Mouse (Mus musculus) cerebellum, postnatal 36 days (tissue): ENCODE data around the gene Zfp160.
A peak's percentile ranks its signal among the peaks of the same experiment; 100 is the strongest.
"Not testable (repeated sequence)": the region's sequence is repeated elsewhere in the genome, so short reads cannot be mapped to it uniquely, and the experiment has no call there.

ENCODE experiments used
- DNase-seq, 2 experiments: peaks; one replicate each; pipeline ENCODE4 v3.0.0; 2021 to 2022; ENCODE audit warnings: mixed read lengths in 2 of 2

The Zfp160 gene

DNA sequence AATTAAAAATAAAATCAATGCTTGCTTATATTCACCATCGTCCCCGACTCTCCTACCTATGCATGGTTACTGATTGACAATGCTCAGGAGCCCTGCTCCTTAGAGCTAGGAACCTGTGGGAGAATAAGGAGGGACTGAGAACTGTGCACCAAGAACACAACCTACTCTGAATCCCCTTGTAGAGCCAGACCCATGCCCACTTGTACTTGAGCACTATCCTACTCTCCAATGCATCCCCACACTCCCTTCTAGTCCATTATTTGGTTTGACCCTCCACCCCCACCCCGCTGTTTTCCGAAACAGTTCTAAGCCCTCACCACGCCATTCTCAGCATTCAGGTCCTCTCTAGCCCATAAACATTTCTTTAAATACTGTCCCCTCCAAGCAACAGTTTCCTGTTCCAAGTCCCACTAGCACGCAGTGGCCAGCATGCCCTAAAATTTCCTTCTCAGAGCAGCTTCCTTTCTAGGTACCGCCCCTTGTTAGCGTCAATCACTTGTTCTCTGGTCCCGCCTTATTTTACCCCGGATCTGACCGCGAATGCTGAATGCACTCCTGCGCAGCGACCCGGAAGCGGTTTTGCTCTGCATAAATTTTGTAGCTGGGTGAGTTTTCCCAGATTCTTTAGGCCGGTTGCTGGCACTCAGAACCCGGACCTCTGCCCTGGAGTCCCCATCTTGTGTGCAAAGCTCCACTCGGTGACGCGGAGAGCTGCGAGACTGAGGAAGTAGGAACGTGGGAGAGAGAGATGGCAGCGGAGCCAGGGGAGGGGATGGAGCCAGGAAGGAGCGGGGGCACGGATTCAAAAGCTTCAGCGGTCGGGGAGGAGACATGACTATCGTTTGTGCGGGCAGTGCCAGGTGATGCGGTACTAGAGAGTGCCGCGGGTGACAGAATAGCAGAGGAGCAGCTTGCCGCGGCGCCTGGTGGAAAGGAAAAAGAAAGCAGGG is at the start of gene Zfp160:
Zfp160 (plus strand) TSS at position 522 of the 950 bp plus-strand sequence.
- DNase-seq, result peak; percentile 81 to 86

DNA sequence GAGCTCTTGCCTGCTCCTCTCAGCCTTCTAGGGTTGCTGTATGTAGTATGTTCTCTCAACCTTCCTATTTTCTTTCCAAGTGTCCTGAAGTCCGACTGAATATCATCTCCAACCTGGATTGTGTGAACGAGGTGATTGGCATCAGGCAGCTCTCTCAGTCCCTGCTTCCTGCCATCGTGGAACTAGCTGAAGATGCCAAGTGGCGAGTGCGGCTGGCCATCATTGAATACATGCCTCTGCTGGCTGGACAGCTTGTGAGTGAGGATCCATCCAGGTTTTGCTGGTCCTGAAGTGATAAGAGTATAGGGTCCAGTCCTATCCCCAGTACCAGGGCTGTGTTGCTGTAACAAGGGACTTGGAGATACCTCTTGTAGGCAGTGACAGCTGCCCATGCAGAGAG is 48.3 kb upstream of the Zfp160 start:
- DNase-seq, result no peak

DNA sequence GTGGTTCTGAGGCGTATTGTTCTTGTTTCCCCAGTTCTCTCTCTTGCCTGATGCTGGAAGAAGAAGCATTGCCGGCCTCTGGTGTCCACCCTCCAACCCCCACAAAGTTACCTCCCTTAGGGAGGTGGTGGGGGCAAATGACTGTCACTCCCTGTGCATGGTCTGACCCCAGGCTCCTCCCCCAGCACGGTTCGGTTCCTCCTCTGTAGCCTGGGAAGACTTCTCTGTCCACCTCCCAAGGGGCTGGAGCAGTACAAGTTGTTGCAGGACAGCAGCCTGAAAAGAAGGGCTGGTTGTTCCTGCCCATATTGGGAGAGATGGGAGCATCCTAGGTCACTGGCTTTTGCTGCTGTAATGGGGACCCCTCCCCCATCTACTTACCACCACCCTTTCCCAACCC is 43.3 kb upstream of the Zfp160 start:
- no peak for DNase-seq

DNA sequence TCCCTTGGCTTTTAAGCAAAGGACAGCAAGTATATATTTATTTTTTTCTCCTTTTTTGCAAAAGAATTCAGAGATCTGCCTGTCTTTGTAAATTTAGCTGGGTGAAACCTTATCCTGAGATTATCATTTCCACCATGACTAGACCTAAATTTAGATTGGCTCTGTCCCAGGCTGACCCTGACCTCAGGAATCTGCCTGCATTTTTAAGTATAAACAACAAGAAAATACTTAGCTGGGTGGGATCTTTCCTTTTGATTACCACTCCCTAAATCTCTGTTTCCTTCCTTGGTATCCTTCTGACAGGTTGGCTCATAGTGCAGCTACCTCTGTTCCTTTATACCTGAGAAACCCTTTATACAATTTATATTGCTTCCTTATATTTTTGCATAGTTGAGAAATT is 42.0 kb upstream of the Zfp160 start:
- no peak for DNase-seq

DNA sequence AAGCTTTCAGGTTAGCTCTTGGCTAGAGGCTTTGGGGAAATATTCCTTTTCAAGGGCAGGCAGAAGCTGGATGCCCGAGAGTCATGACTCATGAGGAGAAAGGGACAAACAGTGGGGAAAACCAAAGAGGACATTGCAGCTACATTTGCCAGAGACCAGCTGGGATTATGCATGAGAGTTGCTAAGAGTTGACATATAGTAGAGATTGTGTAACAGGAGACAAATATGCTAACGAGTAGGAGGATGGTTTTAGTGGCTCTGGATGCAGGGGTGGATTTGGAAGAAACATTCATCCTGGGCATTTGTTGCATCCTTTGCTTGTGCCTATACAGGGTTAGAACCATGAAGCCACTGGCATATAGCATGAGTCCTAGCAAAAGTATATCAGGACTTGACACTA is 15.0 kb upstream of the Zfp160 start:
- DNase-seq, result no peak

DNA sequence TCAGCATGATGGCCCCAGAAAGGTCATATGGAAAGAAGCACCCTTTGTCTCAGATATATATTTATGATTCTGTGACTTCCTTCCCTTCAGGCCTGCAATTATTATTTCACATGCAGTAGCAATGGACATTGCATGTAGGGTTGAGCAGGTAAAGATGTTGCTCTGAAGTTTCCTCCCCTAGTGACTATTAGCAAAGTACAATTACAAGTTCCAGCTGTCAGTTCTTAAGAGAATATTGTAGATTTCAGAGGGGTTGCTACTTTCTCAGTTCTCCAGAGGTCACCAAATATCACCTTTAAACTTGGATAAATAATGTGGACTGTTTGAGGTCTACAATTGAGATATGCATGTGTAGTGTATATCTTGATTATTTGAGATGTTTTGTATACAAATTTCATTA is 12.3 kb upstream of the Zfp160 start, which contains the start of gene Vmn1r233:
Vmn1r233 (minus strand) TSS at position 101 of the 400 bp plus-strand sequence.
- no peak for DNase-seq

DNA sequence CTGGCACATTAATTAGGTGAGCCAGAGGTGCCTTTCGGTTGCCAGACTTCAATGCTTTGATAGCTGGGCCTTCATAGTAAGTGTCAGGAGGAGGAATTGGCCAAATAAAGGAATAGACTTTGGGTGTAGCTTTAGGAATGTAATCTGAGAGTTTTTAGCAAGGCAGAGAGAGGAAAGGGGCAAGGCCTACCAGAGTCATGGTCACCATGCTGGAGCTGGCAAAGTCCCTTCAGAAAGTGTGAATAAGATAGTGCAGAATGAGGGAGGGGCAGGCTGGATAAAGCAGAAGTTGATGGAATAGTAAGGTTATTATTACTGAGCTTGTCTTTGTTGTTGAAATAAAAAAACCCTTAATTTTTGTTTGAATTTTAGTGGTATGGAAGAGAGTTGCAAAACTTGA is 1.0 kb downstream of the Zfp160 start:
- DNase-seq, result no peak

DNA sequence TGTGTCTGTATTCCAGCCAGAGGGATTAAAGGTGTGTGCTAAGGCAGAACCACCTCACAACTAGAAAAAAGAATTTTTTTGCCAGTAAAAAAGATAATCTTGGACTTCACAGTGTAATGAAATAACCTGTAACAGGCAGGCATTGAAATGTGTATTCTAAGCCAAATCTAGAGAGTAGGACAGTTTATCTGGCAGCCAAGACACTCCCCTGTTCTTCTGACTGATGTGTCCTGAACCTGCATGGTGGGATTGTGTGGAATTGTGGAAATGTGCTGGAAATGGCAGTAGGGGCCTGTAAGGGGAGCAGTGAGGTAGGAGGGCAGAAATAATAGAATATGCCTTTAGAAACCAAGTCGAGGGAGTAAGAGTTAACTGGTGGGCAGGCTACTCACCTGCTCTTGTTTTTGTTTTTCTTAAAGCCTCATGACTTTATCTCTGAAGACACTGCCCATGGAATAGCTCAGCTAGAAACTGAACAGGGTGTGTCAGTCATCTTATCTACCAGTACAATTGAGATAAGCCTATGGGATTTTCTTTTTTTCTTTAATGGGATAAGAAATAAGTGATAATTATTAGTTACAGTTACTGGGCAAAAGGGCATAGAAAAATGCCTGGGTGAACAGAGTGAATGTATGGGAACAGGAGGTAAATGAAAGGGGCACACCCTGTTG is 9.8 kb downstream of the Zfp160 start:
- no peak for DNase-seq

DNA sequence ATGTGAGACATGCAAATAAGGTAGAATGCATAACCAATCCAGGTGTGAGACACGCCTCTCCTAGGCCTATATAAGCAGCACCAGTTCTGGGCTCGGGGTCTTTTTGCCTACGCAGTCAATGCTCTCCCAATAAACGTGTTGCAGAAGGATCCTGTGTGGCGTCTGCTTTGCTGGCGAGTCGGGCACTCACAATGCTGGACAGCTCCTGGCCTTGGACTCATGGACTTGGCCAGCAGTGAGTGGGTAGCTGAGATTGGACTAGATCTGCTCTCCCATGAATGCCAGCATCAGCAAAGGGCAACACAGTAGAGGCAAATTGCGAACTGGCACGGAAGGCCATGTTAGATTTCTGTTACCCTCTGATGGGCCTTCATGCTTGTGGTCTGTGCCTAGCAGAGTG is 39.3 kb downstream of the Zfp160 start:
- not testable (repeated sequence) for DNase-seq

DNA sequence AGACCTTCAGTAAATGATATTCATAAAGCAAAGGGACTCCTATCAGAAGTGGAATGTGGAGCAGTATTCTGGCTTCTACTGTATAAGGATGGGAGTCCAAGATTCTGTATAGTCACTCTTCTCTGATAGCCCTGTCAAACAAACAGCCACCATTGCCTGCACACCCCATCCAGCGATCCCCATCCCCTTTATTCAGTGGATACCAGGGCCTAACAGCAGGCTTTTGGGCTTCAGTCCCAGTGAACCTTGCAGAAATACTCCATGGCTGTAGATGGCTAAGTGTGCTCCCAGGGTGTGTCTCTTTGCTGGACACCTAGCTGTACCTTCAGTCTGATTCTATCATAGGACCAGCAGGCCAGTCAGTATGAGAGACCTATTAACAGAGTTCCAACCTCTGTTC is 42.2 kb downstream of the Zfp160 start:
- no peak for DNase-seq

DNA sequence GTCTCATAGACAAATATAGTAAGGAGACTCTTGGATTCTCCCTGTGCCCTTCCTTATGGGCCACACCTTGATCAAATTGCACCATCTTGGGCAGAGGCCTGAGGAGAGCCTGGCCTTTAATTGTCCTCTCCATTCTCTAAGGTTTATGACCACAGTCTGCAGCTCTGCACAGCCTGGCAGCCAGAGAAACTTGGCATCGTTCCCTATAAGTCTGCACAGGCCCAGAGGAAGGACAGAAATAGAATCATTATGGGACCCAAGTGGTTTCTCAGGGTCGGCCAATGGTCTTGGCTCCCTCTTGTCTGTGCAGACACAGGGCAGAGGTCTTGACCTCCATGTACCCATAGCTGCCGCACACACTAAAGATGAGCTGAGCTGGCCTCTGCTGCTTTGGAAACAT is 42.6 kb downstream of the Zfp160 start:
- DNase-seq, result not testable (repeated sequence)

DNA sequence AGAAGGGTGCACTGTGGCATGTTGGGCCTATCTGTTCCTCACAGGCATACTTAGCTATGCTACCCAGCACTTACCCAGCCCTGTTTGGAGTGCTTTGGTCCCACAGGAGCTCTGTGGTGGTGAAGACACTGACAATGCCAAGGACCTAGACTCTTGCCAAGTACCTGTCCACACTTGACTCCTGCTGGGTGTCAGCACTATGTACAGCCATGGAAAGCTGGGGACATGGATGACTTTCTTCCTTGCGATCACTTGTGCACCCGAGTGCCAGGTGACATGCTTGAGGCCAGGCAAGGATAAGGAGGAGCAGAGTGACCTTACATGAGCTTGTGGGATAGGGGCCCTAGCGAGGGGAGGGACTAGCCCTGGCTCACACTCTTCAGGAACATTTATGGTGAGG is 43.2 kb downstream of the Zfp160 start:
- DNase-seq, result not testable (repeated sequence)

DNA sequence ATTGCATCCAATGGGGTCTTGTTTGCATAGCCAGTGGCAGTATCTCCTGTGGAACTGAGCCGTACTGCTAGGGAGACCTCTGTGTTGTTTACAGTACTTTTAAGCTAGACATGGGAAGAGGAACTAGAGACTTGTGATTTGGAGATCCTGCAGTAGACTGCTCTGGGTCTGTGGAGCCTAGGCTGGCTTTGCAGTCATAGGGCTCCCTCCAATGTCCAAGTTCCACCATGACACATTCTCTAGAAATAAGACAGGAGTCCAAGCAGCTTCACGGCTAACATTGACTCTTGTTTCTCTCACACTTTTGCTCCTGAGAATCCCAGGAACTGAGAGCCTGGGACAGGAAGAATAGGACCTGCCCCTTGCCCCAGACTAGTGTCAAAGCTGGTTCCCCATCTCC is 44.6 kb downstream of the Zfp160 start:
- no peak for DNase-seq

DNA sequence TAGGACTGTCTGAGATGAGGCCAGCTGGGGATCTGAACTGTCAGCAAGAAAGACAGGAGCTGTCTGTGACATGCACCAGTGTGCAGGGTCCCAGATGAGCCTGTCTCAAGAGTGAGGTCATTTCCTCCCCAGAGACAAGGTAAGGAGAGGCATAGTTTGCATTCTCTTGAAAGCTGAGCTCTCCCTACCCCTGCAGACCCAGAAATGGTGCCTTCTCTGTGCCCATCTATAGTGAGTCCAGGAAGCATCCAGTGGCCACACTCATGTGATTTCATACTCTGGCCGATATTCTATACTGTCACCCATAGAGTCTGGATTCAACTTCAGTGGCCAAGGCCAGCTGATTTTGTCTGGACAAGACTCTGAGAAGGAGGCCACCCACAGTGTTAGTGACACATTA is 46.4 kb downstream of the Zfp160 start:
- not testable (repeated sequence) for DNase-seq

DNA sequence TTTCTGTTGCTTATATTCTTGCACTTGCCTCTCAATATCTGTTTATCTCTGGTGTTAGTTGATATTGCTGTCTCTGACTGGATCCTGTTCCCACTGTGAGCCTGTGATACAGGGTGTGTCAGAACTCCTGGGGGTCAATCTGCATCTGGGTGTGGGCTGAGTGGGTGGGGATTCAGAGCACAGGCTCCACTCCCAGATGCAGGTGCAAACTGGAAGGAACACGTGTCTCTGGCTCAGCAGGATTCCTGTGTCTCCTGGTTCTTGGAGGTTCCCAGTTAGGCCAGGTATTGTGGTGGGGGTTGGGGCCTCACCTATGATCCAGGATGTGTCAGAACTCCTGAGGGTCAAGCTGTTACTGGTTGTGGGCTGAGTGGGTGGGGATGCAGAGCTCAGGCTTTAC is 56.8 kb downstream of the Zfp160 start:
- DNase-seq, result no peak

DNA sequence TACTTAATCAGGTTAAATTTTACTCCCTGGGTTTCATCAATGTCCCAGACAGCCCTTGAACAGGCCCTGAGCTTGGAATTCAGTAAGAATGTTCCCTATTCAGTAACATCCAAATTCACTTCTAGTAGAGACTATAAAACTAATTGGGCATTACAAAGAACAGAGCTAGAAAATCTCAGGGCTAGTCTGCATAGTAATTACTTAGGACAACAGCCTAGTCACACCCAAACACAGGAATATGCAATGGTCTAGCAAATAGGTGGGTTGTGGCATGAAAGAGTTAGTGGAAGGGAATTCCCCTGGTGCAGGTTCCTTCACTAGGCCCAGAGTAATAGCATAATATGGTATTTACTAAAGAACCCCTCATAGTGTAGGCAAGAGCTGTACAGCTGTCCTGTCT is 58.3 kb downstream of the Zfp160 start:
- DNase-seq, result no peak

DNA sequence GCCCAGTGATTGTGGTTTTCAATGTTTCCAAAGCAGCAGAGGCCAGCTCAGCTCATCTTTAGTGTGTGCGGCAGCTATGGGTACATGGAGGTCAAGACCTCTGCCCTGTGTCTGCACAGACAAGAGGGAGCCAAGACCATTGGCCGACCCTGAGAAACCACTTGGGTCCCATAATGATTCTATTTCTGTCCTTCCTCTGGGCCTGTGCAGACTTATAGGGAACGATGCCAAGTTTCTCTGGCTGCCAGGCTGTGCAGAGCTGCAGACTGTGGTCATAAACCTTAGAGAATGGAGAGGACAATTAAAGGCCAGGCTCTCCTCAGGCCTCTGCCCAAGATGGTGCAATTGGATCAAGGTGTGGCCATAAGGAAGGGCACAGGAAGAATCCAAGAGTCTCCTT is 60.7 kb downstream of the Zfp160 start:
- DNase-seq, result not testable (repeated sequence)

DNA sequence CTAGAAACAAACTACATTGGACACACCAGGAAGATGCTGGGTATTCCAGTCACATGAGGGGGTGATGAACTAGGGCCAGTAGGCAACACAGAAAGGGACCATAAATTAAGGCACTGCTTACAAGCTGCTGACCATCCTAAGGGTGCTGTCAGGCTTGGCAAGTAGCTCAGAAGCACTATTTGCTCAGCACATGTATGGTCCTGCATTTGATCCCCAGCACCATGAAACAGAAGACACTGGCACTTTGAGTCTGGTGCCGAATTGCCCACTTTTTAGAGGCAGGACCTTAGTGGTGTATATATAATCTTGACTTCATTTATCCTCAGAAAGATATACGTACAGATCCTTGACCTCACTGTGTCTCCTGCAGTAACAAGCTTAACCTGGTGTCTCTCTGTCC is 62.3 kb downstream of the Zfp160 start:
- DNase-seq, result not testable (repeated sequence)
